Mouse (Mus musculus) v-Abl transformed pro-B cells (cell line): ENCODE measurements around the gene Babam1.
"Not testable (repeated sequence)": the region's sequence is repeated elsewhere in the genome, so short reads cannot be mapped to it uniquely, and the experiment has no call there.

Source experiments
- in situ Hi-C, 2 experiments: fragments of 400-800 bp; cut with MboI; formaldehyde crosslinking; loops; one replicate each; pipeline ENCODE4 v1.15.1; 2025; ENCODE audit not compliant: unreplicated experiment in 2 of 2

Gene Babam1

GRCm38 (mm10) chr8:71403107-71403885 lies 6.6 kb downstream of the Babam1 start:
- in situ Hi-C loops = no loop called here

GRCm38 (mm10) chr8:71404011-71404410 lies 7.3 kb downstream of the Babam1 start:
- in situ Hi-C loops = no loop called here

GRCm38 (mm10) chr8:71404951-71405351 lies 8.3 kb downstream of the Babam1 start:
- in situ Hi-C loops = loop anchor here (5.0 kb wide), 2 partner anchors 33 to 508 kb away; partner anchors contain the start of genes Ocel1 (in 2 of the 2) and Rpl18a (in 2 of the 2)

- in situ Hi-C loops = loop anchor here (5.0 kb wide), 2 partner anchors 33 to 508 kb away; partner anchors contain the start of genes Ocel1 (in 2 of the 2) and Rpl18a (in 2 of the 2)
Observed at GRCm38 (mm10) chr8:71405401-71406098, 8.9 kb downstream of the Babam1 start, which contains the start of gene Ankle1. TSS of gene Ankle1 (plus strand) at chr8:71406010.

GRCm38 (mm10) chr8:71406099-71407015 lies 9.7 kb downstream of the Babam1 start:
- in situ Hi-C loops = loop anchor here (5.0 kb wide), 2 partner anchors 34 to 509 kb away; partner anchors contain the start of genes Ocel1 (in 2 of the 2) and Rpl18a (in 2 of the 2)

- in situ Hi-C loops = loop anchor here (5.0 kb wide), 2 partner anchors 35 to 510 kb away; partner anchors contain the start of genes Ocel1 (in 2 of the 2) and Rpl18a (in 2 of the 2)
Observed at GRCm38 (mm10) chr8:71407441-71407840, 10.8 kb downstream of the Babam1 start.

GRCm38 (mm10) chr8:71408231-71408630 lies 11.6 kb downstream of the Babam1 start:
- in situ Hi-C loops = loop anchor here (5.0 kb wide), 2 partner anchors 36 to 511 kb away; partner anchors contain the start of genes Ocel1 (in 2 of the 2) and Rpl18a (in 2 of the 2)

- in situ Hi-C loops = no loop called here
Observed at GRCm38 (mm10) chr8:71411535-71412273, 15.0 kb downstream of the Babam1 start.

GRCm38 (mm10) chr8:71422121-71422520 lies 25.5 kb downstream of the Babam1 start:
- in situ Hi-C loops = no loop called here

- in situ Hi-C loops = not testable (repeated sequence)
Observed at GRCm38 (mm10) chr8:71432935-71433334, 36.3 kb downstream of the Babam1 start.

GRCm38 (mm10) chr8:71437041-71437440 lies 40.4 kb downstream of the Babam1 start:
- in situ Hi-C loops = no loop called here

- in situ Hi-C loops = loop anchor here (5.0 kb wide), 2 partner anchors 81 to 221 kb away; no protein-coding TSS in a partner anchor
Observed at GRCm38 (mm10) chr8:71441404-71441803, 44.7 kb downstream of the Babam1 start.

- in situ Hi-C loops = no loop called here
Observed at GRCm38 (mm10) chr8:71445096-71445495, 48.4 kb downstream of the Babam1 start.

GRCm38 (mm10) chr8:71451337-71451736 lies 54.7 kb downstream of the Babam1 start:
- in situ Hi-C loops = no loop called here

GRCm38 (mm10) chr8:71451777-71452176 lies 55.1 kb downstream of the Babam1 start:
- in situ Hi-C loops = no loop called here

GRCm38 (mm10) chr8:71452669-71453068 lies 56.0 kb downstream of the Babam1 start:
- in situ Hi-C loops = no loop called here
